Mouse (Mus musculus): ENCODE data around the gene Unc5cl.

Gene Unc5cl

GRCm38 (mm10) chr17:48454688-48455087, at the start of gene Unc5cl:
Gene Unc5cl, plus strand, starts transcription at chr17:48454901.
- DNase-seq = peak; percentile 31 to 61

- DNase-seq = no peak
Observed at GRCm38 (mm10) chr17:48407154-48407553, 47.5 kb upstream of the Unc5cl start.

- DNase-seq = no peak
Observed at GRCm38 (mm10) chr17:48407910-48408525, 46.7 kb upstream of the Unc5cl start.

GRCm38 (mm10) chr17:48408526-48409291, 46.0 kb upstream of the Unc5cl start:
- DNase-seq = peak; percentile 80 to 88

- peak; percentile 100 for DNase-seq
Observed at GRCm38 (mm10) chr17:48409380-48410298, 45.1 kb upstream of the Unc5cl start, which contains the start of the genes Nfya and Oard1. Gene Nfya, minus strand, starts transcription at chr17:48409906. Gene Oard1, plus strand, starts transcription at chr17:48410014.

GRCm38 (mm10) chr17:48410299-48410785, 44.4 kb upstream of the Unc5cl start:
- no peak for DNase-seq

GRCm38 (mm10) chr17:48411241-48411640, 43.5 kb upstream of the Unc5cl start:
- DNase-seq = no peak

- peak; percentile 27 to 32 for DNase-seq
Observed at GRCm38 (mm10) chr17:48416011-48416410, 38.7 kb upstream of the Unc5cl start.

- DNase-seq = peak; percentile 85 to 88
Observed at GRCm38 (mm10) chr17:48416425-48417195, 38.1 kb upstream of the Unc5cl start.

- no peak for DNase-seq
Observed at GRCm38 (mm10) chr17:48417521-48417920, 37.2 kb upstream of the Unc5cl start.

GRCm38 (mm10) chr17:48418174-48418573, 36.5 kb upstream of the Unc5cl start:
- peak; percentile 43 to 63 for DNase-seq

- no peak for DNase-seq
Observed at GRCm38 (mm10) chr17:48418781-48419180, 35.9 kb upstream of the Unc5cl start.

- DNase-seq = no peak
Observed at GRCm38 (mm10) chr17:48419571-48419970, 35.1 kb upstream of the Unc5cl start.

- peak in 1 of 2 experiments; percentile 31 for DNase-seq
Observed at GRCm38 (mm10) chr17:48424237-48424636, 30.5 kb upstream of the Unc5cl start.

- DNase-seq = no peak
Observed at GRCm38 (mm10) chr17:48425823-48426612, 28.7 kb upstream of the Unc5cl start.

- DNase-seq = no peak
Observed at GRCm38 (mm10) chr17:48426991-48427750, 27.5 kb upstream of the Unc5cl start.

GRCm38 (mm10) chr17:48427852-48428530, 26.7 kb upstream of the Unc5cl start:
- peak; percentile 37 to 59 for DNase-seq

GRCm38 (mm10) chr17:48430394-48430793, 24.3 kb upstream of the Unc5cl start:
- no peak for DNase-seq

GRCm38 (mm10) chr17:48431054-48431453, 23.6 kb upstream of the Unc5cl start:
- DNase-seq = no peak
